Mouse (Mus musculus): Measurements from ENCODE around the gene Sorcs2. TPM values are rescaled to one million over a fixed set of nuclear protein-coding genes. Genes with fewer than 3 reads are reported as not detected.

Gene Sorcs2
- total and polyA plus RNA-seq, 3 experiments = 0.42 to 1.6 (median 0.46) TPM

GRCm38 (mm10) chr5:36186294-36187053, 211.5 kb downstream of the Sorcs2 start:
- DNase-seq (ENCODE audit: extremely low read depth) = no peak
- in situ Hi-C loops (cut with MboI; ENCODE audit: low pct_ligation_motif_present, low pct_unique_long_range_greater_than_20kb, low sequenced_read_pairs) = no loop called here
- H3K79me2 ChIP-seq (replicated peaks; ENCODE audit: control insufficient read depth, extremely low read depth, insufficient read depth, poor library complexity, severe bottlenecking) = no peaks in the 10 kb centered on the region
- no peak overlapping the region for H3K4me2 ChIP-seq (ENCODE audit: insufficient read depth, low read depth, poor library complexity, severe bottlenecking)
- H3K27ac ChIP-seq (ENCODE audit: insufficient read depth, low read depth) = no peak overlapping the region
- no peaks in the 10 kb centered on the region for H3K36me3 ChIP-seq (replicated peaks in 1 of 2; ENCODE audit: control insufficient read depth in 1 of 2, insufficient read depth in 1 of 2, low read length in 1 of 2)
- H3K9me3 ChIP-seq (replicated peaks; ENCODE audit: low read length) = peaks cover 3% of the 10 kb centered on the region
- no peaks in the 10 kb centered on the region for H3K4me1 ChIP-seq (ENCODE audit: control insufficient read depth in 1 of 2, insufficient read depth in 2 of 2)
- H3K9ac ChIP-seq (ENCODE audit: insufficient read depth, low read depth) = no peak overlapping the region
- peaks cover 78% of the 10 kb centered on the region for H3K27me3 ChIP-seq (replicated peaks)
- no peak overlapping the region for H3K4me3 ChIP-seq (replicated peaks in 1 of 3; ENCODE audit: low read depth in 2 of 3, low read length in 2 of 3, poor library complexity in 1 of 3)
- no peak for TF ChIP-seq CHD1 (IDR thresholded peaks at IDR 0.05; ENCODE audit: low read depth, low read length)
- no peak for TF ChIP-seq TCF12 (IDR thresholded peaks at IDR 0.05; ENCODE audit: low read depth, low read length)
- dilution Hi-C loops (cut with MboI; ENCODE audit: extremely low pct_ligation_motif_present, extremely low pct_unique_long_range_greater_than_20kb, low sequenced_read_pairs) = no loop called here

- Histone ChIP-seq H3K27ac (ENCODE audit: insufficient read depth, low read depth) (no peak overlapping the region), H3K9ac (ENCODE audit: insufficient read depth, low read depth) (no peak overlapping the region), H3K9me3 (replicated peaks; ENCODE audit: low read length) (peaks cover 3% of the 10 kb centered on the region), H3K4me2 (ENCODE audit: insufficient read depth, low read depth, poor library complexity, severe bottlenecking) (no peak overlapping the region), H3K79me2 (replicated peaks; ENCODE audit: control insufficient read depth, extremely low read depth, insufficient read depth, poor library complexity, severe bottlenecking) (no peaks in the 10 kb centered on the region), H3K4me3 (replicated peaks in 1 of 3; ENCODE audit: low read depth in 2 of 3, low read length in 2 of 3, poor library complexity in 1 of 3) (no peak overlapping the region), H3K36me3 (replicated peaks in 1 of 2; ENCODE audit: control insufficient read depth in 1 of 2, insufficient read depth in 1 of 2, low read length in 1 of 2) (no peaks in the 10 kb centered on the region), H3K4me1 (ENCODE audit: control insufficient read depth in 1 of 2, insufficient read depth in 2 of 2) (peaks cover 0 to 7% of the 10 kb centered on the region in 2 experiments; a peak in 2 of 4 replicates), H3K27me3 (replicated peaks) (peaks cover 58% of the 10 kb centered on the region)
- dilution Hi-C loops (cut with MboI; ENCODE audit: extremely low pct_ligation_motif_present, extremely low pct_unique_long_range_greater_than_20kb, low sequenced_read_pairs) = no loop called here
- DNase-seq (ENCODE audit: extremely low read depth) = no peak
- TF ChIP-seq ZC3H11A (IDR thresholded peaks at IDR 0.05; ENCODE audit: low read depth, low read length) (no peak), MAX (IDR thresholded peaks at IDR 0.05; ENCODE audit: low read length) (no peak), EP300 (IDR thresholded peaks at IDR 0.05; ENCODE audit: low read length) (no peak), MXI1 (IDR thresholded peaks at IDR 0.05; ENCODE audit: low read depth, low read length) (no peak), SMC3 (IDR thresholded peaks at IDR 0.05; ENCODE audit: low read depth, low read length) (no peak)
- in situ Hi-C loops (cut with MboI; ENCODE audit: low pct_ligation_motif_present, low pct_unique_long_range_greater_than_20kb, low sequenced_read_pairs) = no loop called here
Measured at GRCm38 (mm10) chr5:36182326-36182725, 215.6 kb downstream of the Sorcs2 start.

GRCm38 (mm10) chr5:36179708-36180107, 218.2 kb downstream of the Sorcs2 start:
- no peaks in the 10 kb centered on the region for H3K79me2 ChIP-seq (replicated peaks; ENCODE audit: control insufficient read depth, extremely low read depth, insufficient read depth, poor library complexity, severe bottlenecking)
- no peak overlapping the region for H3K27ac ChIP-seq (ENCODE audit: insufficient read depth, low read depth)
- H3K4me2 ChIP-seq (ENCODE audit: insufficient read depth, low read depth, poor library complexity, severe bottlenecking) = no peak overlapping the region
- peaks cover 3% of the 10 kb centered on the region for H3K9me3 ChIP-seq (replicated peaks; ENCODE audit: low read length)
- H3K4me3 ChIP-seq (replicated peaks in 1 of 3; ENCODE audit: low read depth in 2 of 3, low read length in 2 of 3, poor library complexity in 1 of 3) = no peak overlapping the region
- peaks cover 48% of the 10 kb centered on the region for H3K27me3 ChIP-seq (replicated peaks)
- no peaks in the 10 kb centered on the region for H3K36me3 ChIP-seq (replicated peaks in 1 of 2; ENCODE audit: control insufficient read depth in 1 of 2, insufficient read depth in 1 of 2, low read length in 1 of 2)
- peaks cover 0 to 7% of the 10 kb centered on the region in 2 experiments; a peak in 2 of 4 replicates for H3K4me1 ChIP-seq (ENCODE audit: control insufficient read depth in 1 of 2, insufficient read depth in 2 of 2)
- dilution Hi-C loops (cut with MboI; ENCODE audit: extremely low pct_ligation_motif_present, extremely low pct_unique_long_range_greater_than_20kb, low sequenced_read_pairs) (no loop called here), in situ Hi-C loops (cut with MboI; ENCODE audit: low pct_ligation_motif_present, low pct_unique_long_range_greater_than_20kb, low sequenced_read_pairs) (no loop called here)
- no peak for DNase-seq (ENCODE audit: extremely low read depth)
- H3K9ac ChIP-seq (ENCODE audit: insufficient read depth, low read depth) = no peak overlapping the region
- no peak for TF ChIP-seq JUN (IDR thresholded peaks at IDR 0.05; ENCODE audit: insufficient read depth, low read depth, low read length)
- no peak for TF ChIP-seq MAFK (IDR thresholded peaks at IDR 0.05; ENCODE audit: insufficient replicate concordance, low read length)
- TF ChIP-seq NRF1 (IDR thresholded peaks at IDR 0.05; ENCODE audit: low read depth, low read length) = no peak
- no peak for TF ChIP-seq MEF2A (IDR thresholded peaks at IDR 0.05; ENCODE audit: borderline replicate concordance, low read depth, low read length)
- TF ChIP-seq POLR2A (IDR thresholded peaks at IDR 0.05; ENCODE audit: low read depth, low read length) = no peak
- no peak for TF ChIP-seq IRF4 (IDR thresholded peaks at IDR 0.05; ENCODE audit: low read depth, low read length)
- TF ChIP-seq ZNF384 (IDR thresholded peaks at IDR 0.05; ENCODE audit: low read depth, low read length) = no peak
- TF ChIP-seq USF1 (IDR thresholded peaks at IDR 0.05; ENCODE audit: low read depth, low read length) = no peak

Data from CH12.LX (cell line).